Mouse (Mus musculus) heart, postnatal 0 days (tissue): ENCODE data around the gene Ugt1a6a.

ENCODE experiments used
- CTCF ChIP-seq: IDR thresholded peaks from 2 replicates; pipeline ENCODE4 v1.5.1; 2016; ENCODE audit warnings: antibody characterized with exemption, control low read depth, low read depth
- EP300 ChIP-seq: IDR thresholded peaks from 2 replicates; pipeline ENCODE4 v1.6.1; 2016; ENCODE audit warnings: antibody characterized with exemption, low read depth

GRCm38 (mm10) chr1:88217576-88217975 lies 83.0 kb downstream of the Ugt1a6a start:
- no peak for TF ChIP-seq CTCF
- TF ChIP-seq EP300: no peak
